Mouse (Mus musculus) MEL (cell line): ENCODE data around the gene Gm13539. TPM values are rescaled to one million over a fixed set of nuclear protein-coding genes. Genes with fewer than 3 reads are reported as not detected.

Source experiments
- DNase-seq: peaks from one replicate; pipeline ENCODE4 v3.0.0; 2011; ENCODE audit warnings: low read depth, low spot score
- H3K27ac ChIP-seq: 2 replicates; pipeline ENCODE4 v1.5.1; 2012; ENCODE audit warnings: low read depth, mild to moderate bottlenecking, control low read depth, low read length, moderate library complexity; ENCODE audit not compliant: control insufficient read depth
- H3K27me3 ChIP-seq, 2 experiments: fragments of 150-350 bp in 1 of 2; sonication (generic) in 1 of 2; 2 replicates each; pipeline ENCODE4 v1.6.1; 2012; ENCODE audit warnings: low read length in 2 of 2, mild to moderate bottlenecking in 2 of 2, improper control_type of control experiment in 1 of 2, moderate library complexity in 1 of 2; ENCODE audit not compliant: insufficient read depth in 2 of 2, control insufficient read depth in 1 of 2
- H3K36me3 ChIP-seq, 2 experiments: 2 replicates each; pipeline ENCODE4 v1.6.1; 2012 to 2014; ENCODE audit warnings: low read length in 2 of 2, improper control_type of control experiment in 1 of 2, inconsistent platforms in 1 of 2, mild to moderate bottlenecking in 1 of 2; ENCODE audit not compliant: insufficient read depth in 2 of 2, control insufficient read depth in 1 of 2
- H3K4me1 ChIP-seq, 2 experiments: fragments of 150-350 bp in 1 of 2; sonication (generic) in 1 of 2; 2 replicates each; pipeline ENCODE4 v1.6.1; 2012; ENCODE audit warnings: low read length in 2 of 2, improper control_type of control experiment in 1 of 2, mild to moderate bottlenecking in 1 of 2; ENCODE audit not compliant: insufficient read depth in 2 of 2, control insufficient read depth in 1 of 2
- H3K4me3 ChIP-seq, 2 experiments: fragments of 150-350 bp in 1 of 2; sonication (generic) in 1 of 2; 2 replicates each; pipeline ENCODE4 v1.5.1; 2012; ENCODE audit warnings: low read depth in 2 of 2, low read length in 2 of 2, mild to moderate bottlenecking in 2 of 2, moderate library complexity in 2 of 2, control low read depth in 1 of 2, improper control_type of control experiment in 1 of 2; ENCODE audit not compliant: control insufficient read depth in 1 of 2, insufficient read depth in 1 of 2
- H3K79me2 ChIP-seq: 2 replicates; pipeline ENCODE4 v1.6.1; 2012; ENCODE audit warnings: mild to moderate bottlenecking, low read length, moderate library complexity; ENCODE audit not compliant: control insufficient read depth, poor library complexity, insufficient read depth
- H3K9ac ChIP-seq: 2 replicates; pipeline ENCODE4 v1.6.1; 2012; ENCODE audit warnings: low read depth, mild to moderate bottlenecking, control low read depth, low read length, moderate library complexity; ENCODE audit not compliant: control insufficient read depth, poor library complexity, severe bottlenecking
- H3K9me3 ChIP-seq: fragments of 150-350 bp; sonication (generic); replicated peaks from 2 replicates; pipeline ENCODE4 v1.6.1; 2012; ENCODE audit warnings: mild to moderate bottlenecking, low read length, improper control_type of control experiment, moderate library complexity; ENCODE audit not compliant: insufficient read depth
- CTCF ChIP-seq, 3 experiments: IDR thresholded peaks in 2 of 3; conservative IDR thresholded peaks in 1 of 3; 2 replicates each; pipeline ENCODE4 v1.5.1; 2011 to 2012; ENCODE audit warnings: low read length in 3 of 3, low read depth in 2 of 3, mild to moderate bottlenecking in 2 of 3, improper control_type of control experiment in 1 of 3, inconsistent platforms in 1 of 3, mixed read lengths in 1 of 3, moderate library complexity in 1 of 3; ENCODE audit not compliant: control insufficient read depth in 1 of 3, insufficient read depth in 1 of 3, poor library complexity in 1 of 3, severe bottlenecking in 1 of 3
- E2F4 ChIP-seq: IDR thresholded peaks from 2 replicates; pipeline ENCODE4 v1.6.1; 2011; ENCODE audit warnings: low read depth, low read length, improper control_type of control experiment, borderline replicate concordance
- ELF1 ChIP-seq: IDR thresholded peaks from 2 replicates; pipeline ENCODE4 v1.6.1; 2014; ENCODE audit warnings: low read depth, mild to moderate bottlenecking, inconsistent platforms, low read length, improper control_type of control experiment, moderate library complexity
- EP300 ChIP-seq, 2 experiments: IDR thresholded peaks; 2 replicates each; pipeline ENCODE4 v1.6.1; 2011; ENCODE audit warnings: improper control_type of control experiment in 2 of 2, low read length in 2 of 2, low read depth in 1 of 2, mild to moderate bottlenecking in 1 of 2
- GATA1 ChIP-seq: IDR thresholded peaks from 2 replicates; pipeline ENCODE4 v1.6.1; 2011; ENCODE audit warnings: low read depth, low read length, improper control_type of control experiment
- HCFC1 ChIP-seq: IDR thresholded peaks from 2 replicates; pipeline ENCODE4 v1.6.1; 2012; ENCODE audit warnings: low read depth, mild to moderate bottlenecking, inconsistent platforms, low read length, improper control_type of control experiment, moderate library complexity
- JUND ChIP-seq: IDR thresholded peaks from 2 replicates; pipeline ENCODE4 v1.6.1; 2011; ENCODE audit warnings: low read depth, mild to moderate bottlenecking, improper control_type of control experiment, low read length
- MAFK ChIP-seq: IDR thresholded peaks from 2 replicates; pipeline ENCODE4 v1.6.1; 2011; ENCODE audit warnings: low read depth, mild to moderate bottlenecking, low read length, improper control_type of control experiment, borderline replicate concordance
- MEF2A ChIP-seq: IDR thresholded peaks from 2 replicates; pipeline ENCODE4 v1.6.1; 2014; ENCODE audit warnings: low read depth, mild to moderate bottlenecking, inconsistent platforms, low read length, improper control_type of control experiment; ENCODE audit not compliant: poor library complexity, insufficient replicate concordance, severe bottlenecking; ENCODE audit errors: extremely low read depth
- MYC ChIP-seq: IDR thresholded peaks from 2 replicates; pipeline ENCODE4 v1.6.1; 2011; ENCODE audit warnings: low read depth, mild to moderate bottlenecking, low read length, improper control_type of control experiment, moderate library complexity
- POLR2A ChIP-seq, 2 experiments: IDR thresholded peaks; 2 replicates each; pipeline ENCODE4 v1.6.1; 2011 to 2012; ENCODE audit warnings: low read length in 2 of 2, mild to moderate bottlenecking in 2 of 2, control low read depth in 1 of 2, improper control_type of control experiment in 1 of 2, low read depth in 1 of 2, moderate library complexity in 1 of 2; ENCODE audit not compliant: control insufficient read depth in 1 of 2, insufficient read depth in 1 of 2, poor library complexity in 1 of 2
- POLR2AphosphoS5 ChIP-seq: IDR thresholded peaks from 2 replicates; pipeline ENCODE4 v1.6.1; 2012; ENCODE audit warnings: low read depth, borderline replicate concordance, mild to moderate bottlenecking, inconsistent platforms, low read length, moderate library complexity, mixed read lengths
- SIN3A ChIP-seq: IDR thresholded peaks from 2 replicates; pipeline ENCODE4 v1.6.1; 2012; ENCODE audit warnings: low read length, improper control_type of control experiment, inconsistent platforms
- SMC3 ChIP-seq: IDR thresholded peaks from 2 replicates; pipeline ENCODE4 v1.6.1; 2011; ENCODE audit warnings: low read depth, low read length, improper control_type of control experiment
- TCF12 ChIP-seq: IDR thresholded peaks from 2 replicates; pipeline ENCODE4 v1.6.1; 2014; ENCODE audit warnings: low read depth, mild to moderate bottlenecking, inconsistent platforms, low read length, improper control_type of control experiment, moderate library complexity
- USF2 ChIP-seq, 2 experiments: IDR thresholded peaks; 2 replicates each; pipeline ENCODE4 v1.6.1; 2011 to 2012; ENCODE audit warnings: improper control_type of control experiment in 2 of 2, low read length in 2 of 2, borderline replicate concordance in 1 of 2, inconsistent platforms in 1 of 2, low read depth in 1 of 2, mild to moderate bottlenecking in 1 of 2; ENCODE audit not compliant: insufficient read depth in 1 of 2
- ZC3H11A ChIP-seq: IDR thresholded peaks from 2 replicates; pipeline ENCODE4 v1.6.1; 2012; ENCODE audit warnings: low read depth, mild to moderate bottlenecking, inconsistent platforms, low read length, improper control_type of control experiment
- ZMIZ1 ChIP-seq: IDR thresholded peaks from 2 replicates; pipeline ENCODE4 v1.6.1; 2012; ENCODE audit warnings: low read depth, mild to moderate bottlenecking, inconsistent platforms, low read length, improper control_type of control experiment, moderate library complexity
- ZNF384 ChIP-seq: IDR thresholded peaks from 2 replicates; pipeline ENCODE4 v1.6.1; 2012; ENCODE audit warnings: low read depth, mild to moderate bottlenecking, inconsistent platforms, low read length, improper control_type of control experiment
- polyA plus RNA-seq, 2 experiments: library from polyadenylated mRNA; stranded (reverse) in 1 of 2; unstranded in 1 of 2; fragments of >175 nt in 1 of 2; fragments of >200 nt in 1 of 2; gene quantifications; 2 replicates each; pipeline versions ENCODE4 v1.2.1 to v1.2.4; 2012; ENCODE audit warnings: low replicate concordance in 2 of 2, low read depth in 1 of 2; ENCODE audit not compliant: insufficient read length in 2 of 2, insufficient read depth in 1 of 2, missing spikeins in 1 of 2
- total RNA-seq: library from RNA; depleted of rRNA; stranded (reverse); fragments of 300-350 nt; gene quantifications from 2 replicates; pipeline ENCODE4 v1.2.3, GENCODE M21; 2012

Gene Gm13539
- total and polyA plus RNA-seq, 3 experiments = not detected

GRCm38 (mm10) chr2:25779076-25779475 is 3.0 kb upstream of the Gm13539 start:
- Histone ChIP-seq H3K4me1 (no peaks in the 10 kb centered on the region), H3K27me3 (no peaks in the 10 kb centered on the region; a peak in 1 of 4 replicates), H3K9ac (no peak overlapping the region), H3K79me2 (no peaks in the 10 kb centered on the region), H3K9me3 (no peaks in the 10 kb centered on the region), H3K27ac (no peak overlapping the region), H3K36me3 (no peaks in the 10 kb centered on the region), H3K4me3 (no peak overlapping the region)
- no peak for DNase-seq
- no peak for TF ChIP-seq ELF1
- no peak for TF ChIP-seq POLR2A (IDR thresholded peaks at IDR 0.05; ENCODE audit: control insufficient read depth in 1 of 2, insufficient read depth in 1 of 2, low read depth in 1 of 2, low read length in 2 of 2, poor library complexity in 1 of 2)
- TF ChIP-seq JUND = no peak
- no peak for TF ChIP-seq CTCF (IDR thresholded peaks at IDR 0.05 in 2 of 3, conservative IDR thresholded peaks at IDR 0.05 in 1 of 3; ENCODE audit: control insufficient read depth in 1 of 3, insufficient read depth in 1 of 3, low read depth in 2 of 3, low read length in 3 of 3, poor library complexity in 1 of 3, severe bottlenecking in 1 of 3)
- no peak for TF ChIP-seq GATA1
- TF ChIP-seq MYC = no peak
- TF ChIP-seq ZC3H11A = no peak

DNA sequence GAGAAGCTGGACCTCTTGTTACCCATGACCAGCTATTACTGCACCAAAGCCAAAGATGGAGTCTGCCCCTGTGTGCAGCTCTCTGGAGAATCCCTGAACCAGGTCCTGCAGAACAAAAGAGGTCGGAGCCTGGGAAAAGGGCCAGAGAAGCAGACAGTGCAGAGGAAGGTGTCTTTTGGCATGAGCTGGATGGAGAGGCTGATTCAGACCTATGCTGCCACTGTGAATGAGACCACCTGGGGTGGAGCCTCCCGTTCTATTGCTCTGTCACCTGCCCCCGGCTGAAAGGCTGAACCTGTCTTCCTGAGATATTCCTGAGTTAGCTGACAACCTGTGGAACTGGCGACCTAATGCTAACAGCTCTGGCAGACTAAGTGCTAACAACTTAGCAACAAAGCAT is 1.1 kb upstream of the Gm13539 start:
- Histone ChIP-seq H3K9me3 (no peaks in the 10 kb centered on the region), H3K4me3 (no peak overlapping the region), H3K27me3 (no peaks in the 10 kb centered on the region; a peak in 1 of 4 replicates), H3K4me1 (no peaks in the 10 kb centered on the region), H3K79me2 (no peaks in the 10 kb centered on the region), H3K27ac (no peak overlapping the region), H3K9ac (no peak overlapping the region), H3K36me3 (no peaks in the 10 kb centered on the region)
- no peak for DNase-seq
- TF ChIP-seq POLR2AphosphoS5 (no peak), SMC3 (no peak), MAFK (no peak), ZMIZ1 (no peak), GATA1 (no peak), POLR2A (IDR thresholded peaks at IDR 0.05; ENCODE audit: control insufficient read depth in 1 of 2, insufficient read depth in 1 of 2, low read depth in 1 of 2, low read length in 2 of 2, poor library complexity in 1 of 2) (no peak), ZNF384 (no peak), MEF2A (no peak), JUND (no peak), E2F4 (no peak), SIN3A (no peak), USF2 (IDR thresholded peaks at IDR 0.05; ENCODE audit: borderline replicate concordance in 1 of 2, insufficient read depth in 1 of 2, low read depth in 1 of 2, low read length in 2 of 2) (no peak), ELF1 (no peak), CTCF (IDR thresholded peaks at IDR 0.05 in 2 of 3, conservative IDR thresholded peaks at IDR 0.05 in 1 of 3; ENCODE audit: control insufficient read depth in 1 of 3, insufficient read depth in 1 of 3, low read depth in 2 of 3, low read length in 3 of 3, poor library complexity in 1 of 3, severe bottlenecking in 1 of 3) (no peak), HCFC1 (no peak), TCF12 (no peak), EP300 (IDR thresholded peaks at IDR 0.05; ENCODE audit: low read depth in 1 of 2, low read length in 2 of 2) (no peak)
